Mouse (Mus musculus) lung, embryonic 16.5 days (tissue): ENCODE results near the gene Ubxn7. TPM values are rescaled to one million over a fixed set of nuclear protein-coding genes. Genes with fewer than 3 reads are reported as not detected.

ENCODE experiments used
- ATAC-seq: fragments of 200-750 bp; cut with Nextera tagmentation; 2 replicates; pipeline ENCODE4 v1.8.0; 2017; ENCODE audit warnings: low read depth, mild to moderate bottlenecking, moderate library complexity
- H3K27ac ChIP-seq: fragments of 300-500 bp; sonication (generic); 2 replicates; pipeline ENCODE4 v1.5.1; 2014; ENCODE audit warnings: mild to moderate bottlenecking, control low read depth, low read length
- H3K27me3 ChIP-seq: fragments of 300-500 bp; sonication (generic); 2 replicates; pipeline ENCODE4 v1.6.1; 2014; ENCODE audit warnings: low read depth, low read length, mixed read lengths; ENCODE audit not compliant: control insufficient read depth, insufficient read depth
- H3K36me3 ChIP-seq: fragments of 300-500 bp; sonication (generic); 2 replicates; pipeline ENCODE4 v1.6.1; 2014; ENCODE audit warnings: low read length; ENCODE audit not compliant: control insufficient read depth, insufficient read depth
- H3K4me1 ChIP-seq: fragments of 300-500 bp; sonication (generic); replicated peaks from 2 replicates; pipeline ENCODE4 v1.6.1; 2014; ENCODE audit warnings: low read length, mixed read lengths; ENCODE audit not compliant: control insufficient read depth, insufficient read depth
- H3K4me2 ChIP-seq: fragments of 300-500 bp; sonication (generic); 2 replicates; pipeline ENCODE4 v1.6.1; 2014; ENCODE audit warnings: low read depth, low read length, control low read depth
- H3K4me3 ChIP-seq: fragments of 300-500 bp; sonication (generic); 2 replicates; pipeline ENCODE4 v1.5.1; 2014; ENCODE audit warnings: mild to moderate bottlenecking, low read length, control low read depth
- H3K9ac ChIP-seq: fragments of 300-500 bp; sonication (generic); 2 replicates; pipeline ENCODE4 v1.6.1; 2014; ENCODE audit warnings: low read length, control low read depth
- H3K9me3 ChIP-seq: fragments of 300-500 bp; sonication (generic); 2 replicates; pipeline ENCODE4 v1.6.1; 2016; ENCODE audit warnings: low read length; ENCODE audit not compliant: control insufficient read depth
- WGBS: fragments of 180-500 bp; shearing (Covaris S2); extraction: QIAGEN DNeasy Blood & Tissue Kit; methylation state at CpG from one replicate; pipeline ENCODE4 v1.1.7; 2014; 5-methylcytosine and 5-hydroxymethylcytosine counted together
- polyA plus RNA-seq: library from polyadenylated mRNA; unstranded; fragments of >200 nt; fragmentation: Nextera tagmentation; extraction: Ambion mirVana; gene quantifications from 2 replicates; pipeline ENCODE4 v1.2.1, GENCODE M21; 2015

The Ubxn7 gene
- polyA plus RNA-seq, 1 experiment from 2014 or later = 22.5 TPM

- WGBS = 49% methylated on average over 6 of the region's 6 CpGs
These were observed 63.9 kb downstream of the Ubxn7 start for GRCm38 (mm10) chr16:32395679-32396540.

GRCm38 (mm10) chr16:32396541-32396835 is 64.4 kb downstream of the Ubxn7 start:
- Histone ChIP-seq H3K27ac (no peak overlapping the region), H3K36me3 (peaks cover 4% of the 10 kb centered on the region), H3K4me2 (no peak overlapping the region), H3K4me3 (no peak overlapping the region), H3K27me3 (no peaks in the 10 kb centered on the region), H3K4me1 (no peaks in the 10 kb centered on the region; the same call in 1 of the 2 replicates), H3K9me3 (no peaks in the 10 kb centered on the region), H3K9ac (no peak overlapping the region)
- WGBS = 55% methylated on average over 3 of the region's 3 CpGs
- no peak for ATAC-seq

More at GRCm38 (mm10) chr16:32395679-32396540, 63.9 kb downstream of the Ubxn7 start:
- no peak overlapping the region for H3K27ac ChIP-seq
- H3K4me3 ChIP-seq = no peak overlapping the region
- H3K4me2 ChIP-seq = no peak overlapping the region
- H3K9ac ChIP-seq = no peak overlapping the region
- H3K4me1 ChIP-seq = no peaks in the 10 kb centered on the region; the same call in 1 of the 2 replicates
- no peaks in the 10 kb centered on the region for H3K27me3 ChIP-seq
- no peak for ATAC-seq
- H3K9me3 ChIP-seq = no peaks in the 10 kb centered on the region
- H3K36me3 ChIP-seq = peaks cover 4% of the 10 kb centered on the region

- Histone ChIP-seq H3K4me3 (no peak overlapping the region), H3K36me3 (peaks cover under 1% of the 10 kb centered on the region), H3K9me3 (no peaks in the 10 kb centered on the region), H3K27me3 (no peaks in the 10 kb centered on the region), H3K4me2 (no peak overlapping the region), H3K27ac (no peak overlapping the region), H3K4me1 (no peaks in the 10 kb centered on the region; the same call in 1 of the 2 replicates), H3K9ac (no peak overlapping the region)
- ATAC-seq = no peak
- 61% methylated on average over 3 of the region's 3 CpGs for WGBS
These were observed 66.1 kb downstream of the Ubxn7 start for GRCm38 (mm10) chr16:32398206-32398605.

GRCm38 (mm10) chr16:32400267-32400666 is 68.2 kb downstream of the Ubxn7 start, which contains the start of gene Tm4sf19:
TSS of gene Tm4sf19 (plus strand) at chr16:32400506.
- 57% methylated on average over 7 of the region's 7 CpGs for WGBS
- Histone ChIP-seq H3K4me3 (no peak within 1 kb of the TSS), H3K4me2 (no peak within 1 kb of the TSS), H3K36me3 (no peaks in the 10 kb centered on the region), H3K27me3 (no peaks in the 10 kb centered on the region), H3K9ac (no peak within 1 kb of the TSS), H3K9me3 (no peaks in the 10 kb centered on the region), H3K4me1 (no peaks in the 10 kb centered on the region; the same call in 1 of the 2 replicates), H3K27ac (no peak within 1 kb of the TSS)
- no peak for ATAC-seq

GRCm38 (mm10) chr16:32401335-32401965 is 69.4 kb downstream of the Ubxn7 start:
- Histone ChIP-seq H3K9ac (no peak overlapping the region), H3K27ac (no peak overlapping the region), H3K4me2 (no peak overlapping the region), H3K4me1 (no peaks in the 10 kb centered on the region), H3K4me3 (no peak overlapping the region), H3K27me3 (no peaks in the 10 kb centered on the region), H3K9me3 (no peaks in the 10 kb centered on the region), H3K36me3 (no peaks in the 10 kb centered on the region)
- no peak for ATAC-seq
- 56% methylated on average over 9 of the region's 9 CpGs for WGBS

GRCm38 (mm10) chr16:32402818-32403217 is 70.8 kb downstream of the Ubxn7 start:
- Histone ChIP-seq H3K4me1 (no peaks in the 10 kb centered on the region), H3K9me3 (no peaks in the 10 kb centered on the region), H3K4me2 (no peak overlapping the region), H3K27me3 (no peaks in the 10 kb centered on the region), H3K9ac (no peak overlapping the region), H3K4me3 (no peak overlapping the region), H3K36me3 (no peaks in the 10 kb centered on the region), H3K27ac (no peak overlapping the region)
- ATAC-seq = no peak
- WGBS = 82% methylated on average over 3 of the region's 3 CpGs

GRCm38 (mm10) chr16:32405716-32406115 is 73.7 kb downstream of the Ubxn7 start:
- Histone ChIP-seq H3K9me3 (no peaks in the 10 kb centered on the region), H3K4me3 (no peak overlapping the region), H3K36me3 (no peaks in the 10 kb centered on the region), H3K27me3 (no peaks in the 10 kb centered on the region), H3K4me2 (no peak overlapping the region), H3K27ac (no peak overlapping the region), H3K9ac (no peak overlapping the region), H3K4me1 (no peaks in the 10 kb centered on the region)
- 89% methylated on average over 9 of the region's 9 CpGs for WGBS
- ATAC-seq = no peak

- no peaks in the 10 kb centered on the region for H3K36me3 ChIP-seq
- 82% methylated on average over 6 of the region's 6 CpGs for WGBS
- no peak for ATAC-seq
- H3K27me3 ChIP-seq = no peaks in the 10 kb centered on the region
- no peak overlapping the region for H3K27ac ChIP-seq
- H3K4me3 ChIP-seq = no peak overlapping the region
- H3K9ac ChIP-seq = no peak overlapping the region
- H3K4me2 ChIP-seq = no peak overlapping the region
- H3K4me1 ChIP-seq = no peaks in the 10 kb centered on the region
- no peaks in the 10 kb centered on the region for H3K9me3 ChIP-seq
These were observed 74.6 kb downstream of the Ubxn7 start for GRCm38 (mm10) chr16:32406671-32407070.

- H3K4me3 ChIP-seq = no peak overlapping the region
- no peaks in the 10 kb centered on the region for H3K36me3 ChIP-seq
- H3K4me1 ChIP-seq = no peaks in the 10 kb centered on the region
- 69% methylated on average over 10 of the region's 10 CpGs for whole genome bisulfite sequencing
- no peak for ATAC-seq
- H3K9ac ChIP-seq = no peak overlapping the region
- H3K4me2 ChIP-seq = no peak overlapping the region
- no peak overlapping the region for H3K27ac ChIP-seq
- H3K9me3 ChIP-seq = no peaks in the 10 kb centered on the region
- no peaks in the 10 kb centered on the region for H3K27me3 ChIP-seq
These were observed 75.7 kb downstream of the Ubxn7 start for GRCm38 (mm10) chr16:32407730-32408129.
